Mouse (Mus musculus): Measurements from ENCODE around the gene Xylt1. TPM values are rescaled to one million over a fixed set of nuclear protein-coding genes. Genes with fewer than 3 reads are reported as not detected.

Gene Xylt1
- polyA plus RNA-seq, 1 experiment from 2014 or later = 1.1 TPM

DNA sequence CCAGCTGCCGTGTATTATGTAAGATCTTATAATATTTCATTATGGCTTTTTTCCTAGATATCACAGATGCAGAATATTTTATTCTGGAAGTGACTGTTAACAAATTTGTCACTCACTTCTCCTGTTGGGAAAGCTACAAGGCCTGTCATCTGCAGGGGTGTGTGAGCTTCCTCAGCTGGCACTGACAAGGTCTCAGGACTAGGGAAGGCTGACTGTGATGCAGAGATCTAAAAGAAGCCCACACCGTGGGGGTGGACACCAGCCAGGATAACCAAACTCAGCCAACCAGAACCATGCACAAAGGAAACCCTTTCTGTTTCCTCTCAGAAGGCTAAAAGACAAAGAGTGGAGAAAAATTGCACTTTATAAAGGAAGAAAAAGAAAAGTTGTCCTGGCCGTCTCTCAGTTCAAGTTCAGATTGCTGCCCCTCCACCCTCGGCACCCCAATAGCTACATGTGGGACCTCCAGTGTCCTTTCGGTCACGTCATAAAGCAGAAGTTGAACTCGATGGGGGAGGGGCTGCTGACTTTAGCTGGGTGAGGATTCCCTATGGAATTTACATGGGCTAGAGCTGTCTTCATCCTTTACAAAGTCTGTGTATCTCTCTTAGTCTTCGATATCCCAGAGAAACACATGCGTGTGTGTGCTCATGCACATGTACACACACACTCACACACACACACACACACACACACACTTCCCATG, 109.9 kb downstream of the Xylt1 start:
- Histone ChIP-seq H3K36me3 (ENCODE audit: control insufficient read depth, insufficient read depth, low read length) (no peaks in the 10 kb centered on the region), H3K27me3 (ENCODE audit: control insufficient read depth, insufficient read depth, low read length) (no peaks in the 10 kb centered on the region), H3K4me1 (ENCODE audit: control insufficient read depth, insufficient read depth, low read length) (no peaks in the 10 kb centered on the region; the same call in 1 of the 2 replicates), H3K4me3 (ENCODE audit: low read depth, low read length) (no peak overlapping the region), H3K9ac (ENCODE audit: low read length) (no peak overlapping the region), H3K9me3 (ENCODE audit: control insufficient read depth, low read length) (no peaks in the 10 kb centered on the region), H3K4me2 (no peak overlapping the region), H3K27ac (ENCODE audit: low read depth, low read length) (no peak overlapping the region)
- DNase-seq (ENCODE audit: low spot score, missing footprints) (no peak), ATAC-seq (ENCODE audit: low FRiP score) (no peak)
- WGBS = 60% methylated on average over 9 of the region's 9 CpGs

GRCm38 (mm10) chr7:117491495-117491894, 110.7 kb downstream of the Xylt1 start:
- Histone ChIP-seq H3K36me3 (ENCODE audit: control insufficient read depth, insufficient read depth, low read length) (no peaks in the 10 kb centered on the region), H3K4me3 (ENCODE audit: low read depth, low read length) (no peak overlapping the region), H3K27me3 (ENCODE audit: control insufficient read depth, insufficient read depth, low read length) (no peaks in the 10 kb centered on the region), H3K4me1 (ENCODE audit: control insufficient read depth, insufficient read depth, low read length) (no peaks in the 10 kb centered on the region; the same call in 1 of the 2 replicates), H3K4me2 (no peak overlapping the region), H3K9ac (ENCODE audit: low read length) (no peak overlapping the region), H3K9me3 (ENCODE audit: control insufficient read depth, low read length) (no peaks in the 10 kb centered on the region), H3K27ac (ENCODE audit: low read depth, low read length) (no peak overlapping the region)
- ATAC-seq (ENCODE audit: low FRiP score) (no peak), DNase-seq (ENCODE audit: low spot score, missing footprints) (no peak)
- WGBS = 83% methylated on average over 5 of the region's 5 CpGs

- WGBS = 92% methylated on average over 6 of the region's 6 CpGs
- no peak overlapping the region for H3K27ac ChIP-seq (ENCODE audit: low read depth, low read length)
Measured at GRCm38 (mm10) chr7:117494210-117494609, 113.4 kb downstream of the Xylt1 start.

GRCm38 (mm10) chr7:117494618-117495310, 114.0 kb downstream of the Xylt1 start:
- no peaks in the 10 kb centered on the region for H3K27me3 ChIP-seq (ENCODE audit: control insufficient read depth, insufficient read depth, low read length)
- ATAC-seq (ENCODE audit: low FRiP score) = no peak
- H3K4me2 ChIP-seq = no peak overlapping the region
- H3K9me3 ChIP-seq (ENCODE audit: control insufficient read depth, low read length) = no peaks in the 10 kb centered on the region
- no peaks in the 10 kb centered on the region; the same call in 1 of the 2 replicates for H3K4me1 ChIP-seq (ENCODE audit: control insufficient read depth, insufficient read depth, low read length)
- H3K4me3 ChIP-seq (ENCODE audit: low read depth, low read length) = no peak overlapping the region
- H3K27ac ChIP-seq (ENCODE audit: low read depth, low read length) = no peak overlapping the region
- H3K36me3 ChIP-seq (ENCODE audit: control insufficient read depth, insufficient read depth, low read length) = no peaks in the 10 kb centered on the region
- no peak overlapping the region for H3K9ac ChIP-seq (ENCODE audit: low read length)
- DNase-seq (ENCODE audit: low spot score, missing footprints) = no peak
- WGBS = 85% methylated on average over 8 of the region's 8 CpGs

More at GRCm38 (mm10) chr7:117494210-117494609, 113.4 kb downstream of the Xylt1 start:
- Histone ChIP-seq H3K9me3 (ENCODE audit: control insufficient read depth, low read length) (no peaks in the 10 kb centered on the region), H3K36me3 (ENCODE audit: control insufficient read depth, insufficient read depth, low read length) (no peaks in the 10 kb centered on the region), H3K4me1 (ENCODE audit: control insufficient read depth, insufficient read depth, low read length) (no peaks in the 10 kb centered on the region; the same call in 1 of the 2 replicates), H3K9ac (ENCODE audit: low read length) (no peak overlapping the region), H3K4me2 (no peak overlapping the region), H3K27me3 (ENCODE audit: control insufficient read depth, insufficient read depth, low read length) (no peaks in the 10 kb centered on the region), H3K4me3 (ENCODE audit: low read depth, low read length) (no peak overlapping the region)
- DNase-seq (ENCODE audit: low spot score, missing footprints) = no peak
- ATAC-seq (ENCODE audit: low FRiP score) = no peak

DNA sequence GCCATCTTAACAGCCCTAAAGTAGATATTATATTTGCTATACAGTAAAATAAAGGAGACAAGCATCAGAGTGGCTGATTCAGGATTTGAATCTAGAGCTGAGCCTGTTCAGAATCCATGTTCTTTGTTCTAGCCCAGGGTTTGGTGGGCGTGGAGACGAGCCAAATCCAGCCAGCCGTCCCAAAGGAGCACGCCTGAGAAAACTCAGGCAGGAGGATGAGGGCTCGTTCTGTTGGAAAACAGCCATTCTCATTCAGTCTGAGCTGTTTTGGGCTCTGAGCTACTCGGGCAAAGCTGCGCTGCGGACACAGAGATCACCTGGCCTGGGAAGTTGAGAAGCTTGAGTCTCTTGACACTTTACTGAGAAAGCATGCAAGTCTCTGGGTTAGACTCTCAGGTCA, 115.0 kb downstream of the Xylt1 start:
- no peak overlapping the region for H3K4me2 ChIP-seq
- no peak overlapping the region for H3K9ac ChIP-seq (ENCODE audit: low read length)
- no peaks in the 10 kb centered on the region for H3K9me3 ChIP-seq (ENCODE audit: control insufficient read depth, low read length)
- H3K4me1 ChIP-seq (ENCODE audit: control insufficient read depth, insufficient read depth, low read length) = no peaks in the 10 kb centered on the region; the same call in 1 of the 2 replicates
- no peak for DNase-seq (ENCODE audit: low spot score, missing footprints)
- no peak overlapping the region for H3K4me3 ChIP-seq (ENCODE audit: low read depth, low read length)
- H3K36me3 ChIP-seq (ENCODE audit: control insufficient read depth, insufficient read depth, low read length) = no peaks in the 10 kb centered on the region
- no peaks in the 10 kb centered on the region for H3K27me3 ChIP-seq (ENCODE audit: control insufficient read depth, insufficient read depth, low read length)
- WGBS = 75% methylated on average over 8 of the region's 8 CpGs
- no peak overlapping the region for H3K27ac ChIP-seq (ENCODE audit: low read depth, low read length)
- no peak for ATAC-seq (ENCODE audit: low FRiP score)

GRCm38 (mm10) chr7:117498173-117498572, 117.4 kb downstream of the Xylt1 start:
- Histone ChIP-seq H3K27me3 (ENCODE audit: control insufficient read depth, insufficient read depth, low read length) (no peaks in the 10 kb centered on the region), H3K9ac (ENCODE audit: low read length) (no peak overlapping the region), H3K4me2 (no peak overlapping the region), H3K4me1 (ENCODE audit: control insufficient read depth, insufficient read depth, low read length) (no peaks in the 10 kb centered on the region), H3K36me3 (ENCODE audit: control insufficient read depth, insufficient read depth, low read length) (no peaks in the 10 kb centered on the region), H3K9me3 (ENCODE audit: control insufficient read depth, low read length) (no peaks in the 10 kb centered on the region), H3K4me3 (ENCODE audit: low read depth, low read length) (no peak overlapping the region), H3K27ac (ENCODE audit: low read depth, low read length) (no peak overlapping the region)
- DNase-seq (ENCODE audit: low spot score, missing footprints) = peak; percentile 51
- ATAC-seq (ENCODE audit: low FRiP score) = no peak
- WGBS = 89% methylated on average over 2 of the region's 2 CpGs

- Histone ChIP-seq H3K27me3 (ENCODE audit: control insufficient read depth, insufficient read depth, low read length) (no peaks in the 10 kb centered on the region), H3K4me1 (ENCODE audit: control insufficient read depth, insufficient read depth, low read length) (no peaks in the 10 kb centered on the region), H3K9me3 (ENCODE audit: control insufficient read depth, low read length) (no peaks in the 10 kb centered on the region), H3K9ac (ENCODE audit: low read length) (no peak overlapping the region), H3K27ac (ENCODE audit: low read depth, low read length) (no peak overlapping the region), H3K4me2 (no peak overlapping the region), H3K4me3 (ENCODE audit: low read depth, low read length) (no peak overlapping the region), H3K36me3 (ENCODE audit: control insufficient read depth, insufficient read depth, low read length) (no peaks in the 10 kb centered on the region)
- WGBS = 81% methylated on average over 15 of the region's 15 CpGs
- ATAC-seq (ENCODE audit: low FRiP score) (no peak), DNase-seq (ENCODE audit: low spot score, missing footprints) (no peak)
Measured at GRCm38 (mm10) chr7:117501355-117502181, 120.8 kb downstream of the Xylt1 start.

DNA sequence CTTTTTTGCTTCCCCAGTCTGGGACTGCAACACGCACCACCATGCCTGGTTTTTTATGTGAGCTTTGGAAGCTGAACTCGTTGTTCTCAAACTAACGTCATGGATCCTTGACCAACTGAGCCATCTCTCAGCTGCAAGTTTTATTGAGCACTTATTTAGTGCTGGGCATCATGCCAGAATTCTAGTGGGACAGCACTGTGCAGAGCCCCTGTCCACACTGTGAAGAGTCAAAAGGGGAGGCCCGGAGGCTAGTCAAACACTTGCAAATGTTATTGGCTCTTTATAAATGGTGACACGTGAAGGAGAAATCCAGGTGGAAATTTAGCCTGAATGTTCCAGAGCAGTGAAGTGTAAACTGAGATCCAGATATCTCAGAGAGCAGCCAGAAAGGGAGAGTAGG, 121.6 kb downstream of the Xylt1 start:
- ATAC-seq (ENCODE audit: low FRiP score) (no peak), DNase-seq (ENCODE audit: low spot score, missing footprints) (no peak)

DNA sequence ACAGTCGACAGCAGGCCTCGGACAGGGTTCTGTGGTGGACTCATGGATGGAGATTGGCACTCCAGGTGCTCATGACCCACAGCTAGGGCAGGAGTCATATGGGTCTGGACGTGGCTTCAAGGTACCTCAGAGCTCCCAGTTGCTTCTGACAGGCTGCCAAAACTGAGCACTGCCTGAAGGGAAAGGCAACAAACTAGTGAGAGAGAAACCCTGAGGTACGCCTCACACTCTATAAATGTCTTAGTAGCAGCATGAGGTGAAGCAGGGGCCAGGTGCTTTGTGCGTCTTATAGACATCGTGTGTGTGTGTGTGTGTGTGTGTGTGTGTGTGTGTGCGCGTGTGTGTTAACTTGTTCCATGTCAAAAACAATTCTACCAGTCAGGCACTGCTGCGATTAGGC, 122.9 kb downstream of the Xylt1 start:
- WGBS = 91% methylated on average over 9 of the region's 9 CpGs
- no peak overlapping the region for H3K4me2 ChIP-seq
- ATAC-seq (ENCODE audit: low FRiP score) (no peak), DNase-seq (ENCODE audit: low spot score, missing footprints) (peak; percentile 56)
- no peaks in the 10 kb centered on the region for H3K4me1 ChIP-seq (ENCODE audit: control insufficient read depth, insufficient read depth, low read length)
- no peak overlapping the region for H3K9ac ChIP-seq (ENCODE audit: low read length)
- no peaks in the 10 kb centered on the region for H3K36me3 ChIP-seq (ENCODE audit: control insufficient read depth, insufficient read depth, low read length)
- H3K4me3 ChIP-seq (ENCODE audit: low read depth, low read length) = no peak overlapping the region
- no peaks in the 10 kb centered on the region for H3K9me3 ChIP-seq (ENCODE audit: control insufficient read depth, low read length)
- H3K27me3 ChIP-seq (ENCODE audit: control insufficient read depth, insufficient read depth, low read length) = no peaks in the 10 kb centered on the region
- H3K27ac ChIP-seq (ENCODE audit: low read depth, low read length) = no peak overlapping the region

More for the DNA sequence above, 121.6 kb downstream of the Xylt1 start:
- no peaks in the 10 kb centered on the region for H3K4me1 ChIP-seq (ENCODE audit: control insufficient read depth, insufficient read depth, low read length)
- H3K4me3 ChIP-seq (ENCODE audit: low read depth, low read length) = no peak overlapping the region
- no peaks in the 10 kb centered on the region for H3K9me3 ChIP-seq (ENCODE audit: control insufficient read depth, low read length)
- no peaks in the 10 kb centered on the region for H3K27me3 ChIP-seq (ENCODE audit: control insufficient read depth, insufficient read depth, low read length)
- no peaks in the 10 kb centered on the region for H3K36me3 ChIP-seq (ENCODE audit: control insufficient read depth, insufficient read depth, low read length)
- H3K27ac ChIP-seq (ENCODE audit: low read depth, low read length) = no peak overlapping the region
- H3K4me2 ChIP-seq = no peak overlapping the region
- 92% methylated on average over 5 of the region's 5 CpGs for WGBS
- no peak overlapping the region for H3K9ac ChIP-seq (ENCODE audit: low read length)
